Mouse (Mus musculus): Measurements from ENCODE around the gene Fkbp1a.

DNA sequence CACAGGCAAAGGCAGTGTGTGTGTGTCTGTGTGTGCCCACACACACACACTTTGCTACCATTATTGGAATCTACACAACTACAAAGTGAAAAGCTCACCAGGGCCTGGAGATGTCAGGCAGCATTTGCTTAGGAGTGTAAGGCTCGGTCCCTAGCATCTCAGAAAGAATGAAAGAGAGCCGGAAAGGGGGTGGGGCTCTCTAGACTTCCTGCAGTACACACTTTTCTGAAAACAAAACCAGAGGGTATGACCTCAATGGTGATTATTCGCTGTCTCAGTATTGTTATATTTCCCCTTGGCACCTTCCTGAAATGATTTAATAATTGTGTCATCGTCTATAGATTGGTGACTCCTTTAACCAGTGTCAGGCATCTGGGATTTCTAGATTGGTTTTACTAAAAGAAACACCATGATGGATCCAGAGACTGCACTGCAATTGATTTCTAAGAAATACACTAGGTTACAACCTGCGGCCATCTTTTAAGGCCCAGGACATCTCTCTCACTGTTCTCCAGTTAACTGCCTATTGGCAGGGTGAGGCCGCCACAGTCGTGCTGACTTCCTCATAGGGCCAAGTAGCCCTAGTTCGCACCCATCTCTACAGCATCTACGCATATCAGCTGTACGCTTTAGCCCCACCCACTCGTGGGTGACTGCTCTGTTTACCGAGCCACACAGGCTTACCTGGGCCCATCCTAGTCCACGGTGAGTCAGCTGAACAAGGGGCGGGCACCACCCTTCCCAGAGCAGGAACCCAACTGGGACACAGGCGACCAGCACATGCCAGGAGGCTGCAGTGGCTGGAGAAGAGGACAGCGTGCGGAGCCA, 29.8 kb downstream of the Fkbp1a start, which contains the start of gene Sdcbp2:
- no peak for TF ChIP-seq CTCF (IDR thresholded peaks at IDR 0.05; ENCODE audit: borderline replicate concordance, insufficient read depth, low read depth, low read length)
- no peak for TF ChIP-seq POLR2A (IDR thresholded peaks at IDR 0.05; ENCODE audit: borderline replicate concordance, insufficient read depth, low read length)

Data from cerebellum, adult 2 months (tissue).